Mouse (Mus musculus) spleen, postnatal 4 days (tissue): ENCODE results near the gene Mrpl9.
A peak's percentile ranks its signal among the peaks of the same experiment; 100 is the strongest.

ENCODE experiments used
- DNase-seq, 2 experiments: peaks; one replicate each; pipeline ENCODE4 v3.0.0; 2022; ENCODE audit warnings: low spot score in 2 of 2

Mrpl9 gene

GRCm38 (mm10) chr3:94442951-94443596, at the start of gene Mrpl9:
Gene Mrpl9 (plus strand): TSS chr3:94443318.
- DNase-seq = peak; percentile 95 to 99

- no peak for DNase-seq
Measured at GRCm38 (mm10) chr3:94396336-94396735, 46.8 kb upstream of the Mrpl9 start.

GRCm38 (mm10) chr3:94396851-94397250, 46.3 kb upstream of the Mrpl9 start:
- no peak for DNase-seq

- DNase-seq = no peak
Measured at GRCm38 (mm10) chr3:94398217-94398616, 44.9 kb upstream of the Mrpl9 start, which contains the start of gene Lingo4. Gene Lingo4 (plus strand): TSS chr3:94398517.

- DNase-seq = no peak
Measured at GRCm38 (mm10) chr3:94398943-94399481, 44.1 kb upstream of the Mrpl9 start.

DNA sequence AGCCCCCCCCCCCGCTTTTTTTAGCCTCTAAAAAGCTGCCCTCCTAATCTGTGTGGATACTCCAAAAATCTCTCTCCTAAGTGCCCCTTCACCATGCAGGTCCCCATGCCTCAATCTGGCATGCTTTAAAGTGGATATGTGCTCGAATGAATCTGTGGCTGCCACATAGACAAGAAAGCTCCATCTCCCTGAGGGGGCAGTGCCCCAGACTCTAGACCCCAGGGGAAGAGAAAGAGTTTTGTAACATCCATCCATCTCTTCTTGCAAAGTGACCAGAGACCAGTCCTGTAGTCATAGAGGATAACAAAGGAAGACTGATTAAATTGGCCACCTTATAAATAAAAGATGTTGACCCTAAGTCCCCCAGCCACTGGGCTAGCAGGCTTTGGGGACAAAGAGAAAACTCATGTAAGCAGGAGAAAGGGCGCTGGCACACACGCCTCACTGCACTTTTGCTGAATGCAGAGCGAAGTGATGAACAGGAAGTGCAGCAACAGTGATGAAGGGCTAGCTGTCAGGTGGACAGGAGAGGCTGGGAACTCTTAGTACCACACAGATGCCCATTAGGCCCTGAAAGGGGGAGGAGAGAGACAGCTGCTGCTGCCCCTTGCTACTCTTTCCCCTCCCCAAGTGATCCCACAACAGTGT, 43.3 kb upstream of the Mrpl9 start:
- DNase-seq = no peak

DNA sequence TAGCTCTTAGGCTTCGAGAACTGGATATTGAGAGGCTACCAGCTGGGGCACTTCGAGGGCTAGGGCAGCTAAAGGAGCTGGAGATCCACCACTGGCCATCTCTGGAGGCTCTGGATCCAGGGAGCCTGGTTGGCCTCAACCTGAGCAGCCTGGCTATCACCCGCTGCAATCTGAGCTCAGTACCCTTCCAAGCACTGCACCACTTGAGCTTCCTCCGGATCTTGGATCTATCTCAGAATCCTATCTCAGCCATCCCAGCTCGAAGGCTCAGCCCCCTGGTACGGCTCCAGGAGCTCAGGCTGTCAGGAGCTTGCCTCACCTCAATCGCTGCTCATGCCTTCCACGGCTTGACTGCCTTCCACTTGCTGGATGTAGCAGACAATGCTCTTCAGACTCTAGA, 40.7 kb upstream of the Mrpl9 start:
- DNase-seq = no peak

DNA sequence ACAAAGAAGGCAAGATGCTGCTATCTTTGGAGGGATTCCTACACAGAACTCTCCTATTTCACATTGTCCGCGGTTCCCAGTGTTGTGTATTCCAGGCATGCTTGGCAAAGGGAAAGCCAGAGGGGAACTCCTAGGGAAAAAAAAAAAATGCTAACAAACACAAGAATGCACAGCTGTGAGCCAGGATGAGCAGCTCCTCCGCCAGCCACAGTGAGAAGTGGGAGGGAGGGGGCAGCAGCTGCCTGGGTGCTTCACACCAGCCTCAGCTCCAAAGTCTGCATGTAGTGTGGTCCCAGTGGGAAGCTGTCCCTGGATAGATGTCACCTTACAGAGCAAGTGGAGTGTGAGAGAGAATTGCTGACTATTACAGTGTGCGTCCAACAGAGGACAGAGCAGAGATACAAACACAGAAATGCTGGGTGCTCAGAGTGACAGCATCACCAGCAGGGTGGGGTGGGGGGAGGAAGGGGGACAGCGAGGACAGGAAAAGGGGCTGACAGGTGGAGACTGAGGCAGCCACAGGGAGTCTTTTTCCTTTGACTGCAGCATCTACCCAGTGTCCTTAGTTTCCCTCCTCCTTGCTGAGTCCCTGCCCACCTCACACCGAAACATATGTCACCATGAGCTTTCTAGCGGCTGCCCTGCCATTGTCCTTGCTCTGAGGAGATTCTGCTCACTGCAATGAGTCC, 38.6 kb upstream of the Mrpl9 start:
- no peak for DNase-seq

GRCm38 (mm10) chr3:94405561-94405960, 37.6 kb upstream of the Mrpl9 start:
- DNase-seq = no peak

DNA sequence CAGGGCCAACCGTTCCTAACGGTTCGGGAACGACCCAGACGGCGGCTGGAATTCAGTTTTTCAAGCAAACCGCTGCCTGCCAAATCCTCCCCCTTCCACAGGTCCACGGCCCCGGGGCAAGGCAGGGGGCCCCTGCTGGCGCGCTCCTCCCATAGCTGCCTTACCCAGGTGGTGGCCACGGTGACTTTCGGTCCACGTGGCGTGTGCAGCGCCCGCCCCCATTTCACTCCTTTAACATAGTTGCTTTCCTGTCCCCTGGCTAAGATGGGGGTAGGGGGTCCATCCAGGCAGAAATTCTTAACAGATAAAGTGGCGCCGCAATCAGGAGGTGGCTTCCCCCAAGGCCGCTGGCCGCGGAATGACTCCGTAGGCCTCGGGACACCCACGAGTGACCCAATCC, 30.6 kb upstream of the Mrpl9 start:
- no peak for DNase-seq

GRCm38 (mm10) chr3:94413031-94413679, 30.0 kb upstream of the Mrpl9 start, which contains the start of gene Tdrkh:
Gene Tdrkh (plus strand): TSS chr3:94413273.
- DNase-seq = peak; percentile 83 to 90

DNA sequence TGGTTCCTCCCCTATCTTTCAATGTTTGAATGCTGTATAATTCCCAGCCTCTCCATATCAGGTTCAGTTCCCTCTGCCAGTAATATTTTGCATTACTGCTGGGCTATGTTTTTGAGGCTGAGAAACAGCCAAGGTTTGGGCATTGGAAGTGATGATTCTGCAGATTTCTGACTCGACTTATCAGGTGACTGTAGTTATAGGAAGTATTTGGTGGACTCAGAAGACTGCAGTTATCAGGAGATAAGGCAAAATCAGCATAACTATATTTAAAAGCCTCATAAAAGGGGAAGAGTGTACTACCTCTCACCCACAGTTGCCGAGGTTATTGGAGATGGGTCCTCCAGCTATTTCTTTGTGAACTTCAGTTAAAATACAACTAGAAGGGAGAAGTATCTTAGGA, 12.1 kb upstream of the Mrpl9 start:
- DNase-seq = no peak

DNA sequence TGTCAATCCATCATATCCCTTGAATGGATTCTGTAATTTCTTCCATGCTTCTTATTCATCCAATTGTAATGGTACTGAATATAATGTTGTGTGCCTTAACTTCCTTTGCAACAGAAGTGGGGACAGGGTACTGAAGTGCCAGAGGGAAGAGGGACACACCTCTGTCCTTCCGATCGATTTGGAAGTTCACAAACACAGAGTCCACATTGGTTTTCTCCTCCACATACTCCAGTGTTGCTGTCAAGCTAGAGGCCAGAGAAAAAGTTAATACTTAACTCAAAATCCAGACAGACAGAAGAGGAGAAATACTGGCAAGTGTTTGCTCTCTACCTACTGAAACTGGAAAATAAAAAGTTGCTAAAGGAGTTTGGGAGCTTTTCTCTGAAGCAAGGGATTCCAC, 8.8 kb upstream of the Mrpl9 start:
- no peak for DNase-seq

- no peak for DNase-seq
Measured at GRCm38 (mm10) chr3:94436420-94436819, 6.7 kb upstream of the Mrpl9 start.

DNA sequence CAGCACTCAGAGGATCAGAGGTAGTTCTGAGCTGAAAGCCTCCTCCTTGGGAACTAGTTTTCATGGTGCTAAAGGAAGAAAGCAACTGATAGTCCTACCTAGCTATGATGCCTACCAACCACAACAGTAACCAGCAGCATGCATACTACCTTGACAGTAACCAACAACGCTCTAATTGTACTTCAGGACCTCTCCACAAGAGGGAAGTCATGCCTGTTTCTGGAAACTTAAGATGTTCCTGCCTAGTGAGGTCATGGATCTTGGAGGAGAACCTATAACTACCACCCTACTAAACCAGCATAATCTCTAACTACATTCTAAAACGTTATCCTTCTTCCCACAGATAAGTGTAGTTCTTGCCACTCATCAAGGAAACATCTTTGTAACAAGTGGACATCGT, 1.9 kb upstream of the Mrpl9 start:
- no peak for DNase-seq

DNA sequence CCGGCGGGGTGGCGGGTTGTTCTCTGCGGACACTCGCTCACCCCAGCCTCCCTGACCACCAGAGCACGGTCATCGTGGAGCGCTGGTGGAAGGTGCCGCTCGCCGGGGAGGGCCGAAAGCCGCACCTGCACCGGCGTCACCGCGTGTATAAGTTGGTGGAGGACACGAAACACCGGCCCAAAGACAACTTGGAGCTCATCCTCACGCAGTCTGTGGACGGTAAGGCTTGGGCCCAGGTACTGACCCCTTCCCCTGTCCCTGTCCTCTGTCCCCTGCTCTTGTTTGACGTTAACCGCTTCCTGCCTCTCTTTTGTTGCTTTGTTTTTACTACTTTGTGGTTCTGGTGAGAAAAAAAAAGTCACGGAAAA, 463 bp downstream of the Mrpl9 start, which contains the start of gene Oaz3:
Gene Oaz3, minus strand, starts transcription at position 319 of the 368 bp plus-strand sequence.
- DNase-seq = no peak

GRCm38 (mm10) chr3:94449377-94449776, 6.3 kb downstream of the Mrpl9 start:
- DNase-seq = no peak

DNA sequence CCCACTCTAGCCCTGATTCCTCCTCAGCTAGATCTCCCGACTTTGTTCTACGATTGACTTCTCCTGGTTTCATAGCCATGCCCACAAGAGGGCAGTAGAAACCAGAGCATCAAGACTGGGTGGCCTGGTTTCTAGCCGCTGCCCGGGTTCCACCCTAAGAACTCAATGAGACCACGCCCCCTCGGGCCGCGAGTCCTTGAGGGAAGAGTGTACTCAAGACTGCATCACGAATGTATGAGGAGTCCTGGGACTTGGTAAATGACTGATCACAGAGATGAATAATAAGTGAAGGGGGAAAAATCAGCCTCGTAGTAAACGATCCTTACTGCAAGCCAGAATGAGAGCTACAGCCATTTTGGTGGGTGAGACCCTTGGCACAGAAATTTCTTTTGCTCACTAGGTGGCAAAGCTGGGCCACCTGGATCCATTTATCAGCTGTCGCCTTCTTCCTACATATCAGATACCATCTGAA, 13.4 kb downstream of the Mrpl9 start:
- peak; percentile 70 to 82 for DNase-seq

DNA sequence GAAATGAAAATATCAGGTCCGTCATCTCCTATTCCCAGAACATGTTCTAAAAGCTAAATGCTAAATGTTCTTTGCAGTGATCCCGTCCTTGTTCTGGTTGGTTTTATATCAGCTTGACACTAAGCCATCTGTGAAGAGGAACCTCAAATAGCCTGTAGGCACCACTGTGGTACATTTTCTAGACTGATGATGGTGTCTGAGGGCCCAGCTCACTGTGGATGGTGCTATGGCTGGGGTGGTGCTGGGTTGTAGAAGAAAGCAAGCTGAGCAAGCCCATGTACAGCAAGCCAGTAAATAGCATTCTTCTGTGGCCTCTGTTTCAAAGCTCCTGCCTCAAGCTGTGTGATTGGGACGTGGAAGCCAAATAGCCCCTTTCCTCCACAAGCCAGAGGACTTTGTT, 13.9 kb downstream of the Mrpl9 start:
- no peak for DNase-seq

DNA sequence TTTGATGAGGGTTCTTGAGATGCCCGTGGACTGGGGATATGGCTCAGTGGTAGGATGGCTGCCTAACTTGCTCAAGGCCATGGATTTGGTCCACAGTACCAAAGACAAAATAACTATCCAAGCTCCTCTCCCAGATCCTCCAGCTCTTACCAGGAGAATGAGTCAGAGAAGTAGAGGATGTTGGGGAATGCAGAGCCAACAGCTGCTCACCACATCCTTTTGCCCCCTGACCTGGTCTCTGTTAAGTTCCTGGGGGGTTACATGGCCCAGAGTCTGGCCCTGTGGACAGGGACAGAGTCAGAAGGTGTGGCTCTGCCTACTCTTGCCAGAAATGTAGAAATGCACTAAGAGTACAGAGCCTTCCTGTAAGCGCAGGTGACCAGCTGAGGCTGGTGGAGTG, 16.7 kb downstream of the Mrpl9 start:
- no peak for DNase-seq

DNA sequence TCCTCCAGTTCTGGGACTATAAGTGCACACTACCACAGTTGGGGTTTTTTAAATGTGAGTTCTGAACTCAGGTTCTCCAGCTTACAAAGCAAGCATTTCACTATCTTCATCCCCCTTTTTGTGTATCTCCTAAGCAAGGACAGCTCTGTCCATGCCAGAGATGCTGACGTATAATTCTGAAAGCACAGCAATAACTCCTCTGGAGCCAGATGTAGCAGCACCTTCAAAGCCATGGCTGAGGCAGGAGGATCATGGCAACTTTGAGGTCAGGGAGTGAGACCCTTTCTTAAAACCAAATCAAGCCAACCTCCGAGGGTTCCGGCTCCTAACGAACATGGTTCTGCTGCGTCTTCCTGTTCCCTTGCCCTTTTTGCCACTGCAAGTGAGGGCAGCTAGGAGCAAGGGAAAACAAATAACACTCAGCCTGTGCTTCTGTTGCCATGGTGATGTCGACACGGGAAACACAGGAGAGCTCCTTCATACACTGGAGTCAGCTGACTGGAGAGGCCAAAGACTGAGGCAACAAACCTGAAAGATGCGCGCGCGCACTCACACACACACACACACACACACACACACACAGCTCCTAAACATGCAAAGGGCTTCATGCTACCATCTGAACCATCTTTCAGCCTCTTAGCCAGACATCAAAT, 20.9 kb downstream of the Mrpl9 start:
- no peak for DNase-seq
